Mouse (Mus musculus) CH12.LX (cell line): ENCODE results near the gene Pcca.

Experiments used
- BHLHE40 ChIP-seq: IDR thresholded peaks from 2 replicates; pipeline ENCODE4 v1.6.1; 2011; ENCODE audit warnings: mild to moderate bottlenecking, low read depth, low read length, improper control_type of control experiment
- CHD1 ChIP-seq: IDR thresholded peaks from 2 replicates; pipeline ENCODE4 v1.6.1; 2012; ENCODE audit warnings: low read depth, low read length, improper control_type of control experiment, inconsistent platforms
- CTCF ChIP-seq, 2 experiments: IDR thresholded peaks in 1 of 2; conservative IDR thresholded peaks in 1 of 2; 2 replicates each; pipeline ENCODE4 v1.5.1; 2011 to 2012; ENCODE audit warnings: low read depth in 2 of 2, low read length in 2 of 2, improper control_type of control experiment in 1 of 2, inconsistent platforms in 1 of 2, mild to moderate bottlenecking in 1 of 2, moderate library complexity in 1 of 2
- EP300 ChIP-seq: IDR thresholded peaks from 2 replicates; pipeline ENCODE4 v1.6.1; 2011; ENCODE audit warnings: low read length, improper control_type of control experiment
- JUN ChIP-seq: IDR thresholded peaks from 2 replicates; pipeline ENCODE4 v1.6.1; 2011; ENCODE audit warnings: low read depth, mild to moderate bottlenecking, low read length, improper control_type of control experiment, moderate library complexity; ENCODE audit not compliant: insufficient read depth
- JUND ChIP-seq: conservative IDR thresholded peaks from 2 replicates; pipeline ENCODE4 v1.6.1; 2011; ENCODE audit warnings: low read depth, low read length, improper control_type of control experiment
- MAX ChIP-seq: IDR thresholded peaks from 2 replicates; pipeline ENCODE4 v1.6.1; 2011; ENCODE audit warnings: low read length, improper control_type of control experiment
- MYC ChIP-seq: IDR thresholded peaks from 2 replicates; pipeline ENCODE4 v1.6.1; 2011; ENCODE audit warnings: low read depth, mild to moderate bottlenecking, improper control_type of control experiment, low read length
- NELFE ChIP-seq: IDR thresholded peaks from 2 replicates; pipeline ENCODE4 v1.6.1; 2011; ENCODE audit warnings: low read depth, low read length, improper control_type of control experiment
- POLR2A ChIP-seq: IDR thresholded peaks from 2 replicates; pipeline ENCODE4 v1.6.1; 2011; ENCODE audit warnings: low read depth, mild to moderate bottlenecking, improper control_type of control experiment, low read length
- SIN3A ChIP-seq: IDR thresholded peaks from 2 replicates; pipeline ENCODE4 v1.6.1; 2012; ENCODE audit warnings: low read length, improper control_type of control experiment, inconsistent platforms
- ZNF384 ChIP-seq: IDR thresholded peaks from 2 replicates; pipeline ENCODE4 v1.6.1; 2012; ENCODE audit warnings: low read depth, low read length, improper control_type of control experiment, inconsistent platforms

DNA sequence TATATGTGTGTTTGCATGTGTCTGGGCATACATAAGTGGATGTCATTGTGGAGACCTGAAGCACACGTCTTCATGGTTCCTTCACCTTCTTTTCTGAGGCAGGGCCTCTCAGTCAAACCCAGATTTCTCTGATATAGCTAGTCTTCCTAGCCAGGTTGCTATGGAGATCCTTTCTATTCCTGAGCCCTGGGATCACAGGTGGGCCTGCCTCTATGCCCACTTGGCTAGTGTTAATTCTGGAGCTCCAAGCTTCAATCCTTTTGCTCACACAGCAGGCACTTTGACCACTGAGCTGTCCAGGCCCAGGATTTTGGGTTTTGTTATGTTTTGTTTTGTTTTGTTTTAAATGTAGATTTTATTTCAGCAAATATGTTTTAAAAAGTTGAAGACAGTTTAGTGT is 192.3 kb downstream of the Pcca start:
- no peak for TF ChIP-seq CTCF (conservative IDR thresholded peaks at IDR 0.05 in 1 of 2, IDR thresholded peaks at IDR 0.05 in 1 of 2; ENCODE audit: low read depth in 2 of 2, low read length in 2 of 2)
- no peak for TF ChIP-seq EP300
- TF ChIP-seq ZNF384 = no peak
- TF ChIP-seq POLR2A = no peak
- no peak for TF ChIP-seq JUN
- TF ChIP-seq CHD1 = no peak
- TF ChIP-seq NELFE = no peak
- no peak for TF ChIP-seq MYC
- TF ChIP-seq SIN3A = no peak
- no peak for TF ChIP-seq MAX
- TF ChIP-seq BHLHE40 = no peak
- TF ChIP-seq JUND = no peak
